Comparison of ENCODE assay signal across 31 mouse cellular contexts in genomic region chr12:34991900-34992299, GRCm38 (mm10). TPM values are rescaled to one million over a fixed set of nuclear protein-coding genes. Genes with fewer than 3 reads are reported as not detected.
DNase-seq lines count a peak whose midpoint lies in the region; ATAC-seq and TF ChIP-seq lines count a peak whose summit lies in the region.
"Had no signal": no experiment of that assay in that cellular context is flagged by ENCODE, and none has a peak within 500 bp of the region (broad histone marks: within the 10 kb centered on the region; RNA-seq: fewer than 3 reads in every experiment).

No protein-coding gene starts in this region.

- no peak overlapping the region for H3ac ChIP-seq in C2C12 (ENCODE audit: control insufficient read depth, insufficient read length, low read depth)
- H3ac ChIP-seq in myocyte (ENCODE audit: control insufficient read depth, insufficient read length), result no peak overlapping the region

- CTCF ChIA-PET in Patski (lab: Charles Lee), result no interaction called here

- no peak overlapping the region for H3K27ac ChIP-seq in intestine, postnatal 0 days (ENCODE audit: low read depth, low read length)
- H3K27ac ChIP-seq in intestine, embryonic 16.5 days (ENCODE audit: low read length), result no peak overlapping the region
- H3K27ac ChIP-seq: embryonic facial prominence, embryonic 13.5 days; embryonic facial prominence, embryonic 15.5 days had no signal

- peak; percentile 48 for DNase-seq in Patski (ENCODE audit: low read depth, low spot score)
- no peak for DNase-seq in left cerebral cortex, postnatal 25 days (ENCODE audit: low spot score in 2 of 2)
- no peak for DNase-seq in thymus, postnatal 4 days
- DNase-seq: adrenal gland, adult 2 months; adrenal gland, postnatal 10 days; adrenal gland, postnatal 25 days; B cell, adult 2 months; cerebellum, adult 11 months; cerebellum, adult 18-20 months; cerebellum, adult 8-10 months; cerebellum, adult 9-11 months; cerebellum, postnatal 14 days; cerebellum, postnatal 36 days; embryo, embryonic 11 days had no signal

- no peak overlapping the region for H3K9ac ChIP-seq in intestine, postnatal 0 days (ENCODE audit: low read depth, low read length)
- H3K9ac ChIP-seq in intestine, embryonic 16.5 days (ENCODE audit: low read depth, low read length), result no peak overlapping the region
- H3K9ac ChIP-seq: embryonic facial prominence, embryonic 13.5 days; embryonic facial prominence, embryonic 15.5 days had no signal

- no peaks in the 10 kb centered on the region for H3K36me3 ChIP-seq in intestine, postnatal 0 days (ENCODE audit: control insufficient read depth, insufficient read depth)
- H3K36me3 ChIP-seq in intestine, embryonic 16.5 days (ENCODE audit: control insufficient read depth, insufficient read depth, low read length), result no peaks in the 10 kb centered on the region
- H3K36me3 ChIP-seq in C2C12 (ENCODE audit: control insufficient read depth, insufficient read depth) (no peaks in the 10 kb centered on the region), myocyte (ENCODE audit: control insufficient read depth, insufficient read depth) (no peaks in the 10 kb centered on the region)
- H3K36me3 ChIP-seq: embryonic facial prominence, embryonic 13.5 days; embryonic facial prominence, embryonic 15.5 days had no signal

- no peaks in the 10 kb centered on the region for H3K79me3 ChIP-seq in C2C12 (ENCODE audit: low read depth)

- POLR2A ChIA-PET in Patski (lab: Charles Lee), result no interaction called here

- TF ChIP-seq CTCF in intestine, postnatal 0 days (IDR thresholded peaks at IDR 0.05; ENCODE audit: low read depth), result no peak
- TF ChIP-seq CTCF in C2C12 (IDR thresholded peaks at IDR 0.05; ENCODE audit: control insufficient read depth, insufficient read depth, insufficient read length) (no peak), Patski (IDR thresholded peaks at IDR 0.05) (no peak)

- H3K4me2 ChIP-seq in intestine, postnatal 0 days (replicated peaks; ENCODE audit: low read depth), result no peak overlapping the region
- H3K4me2 ChIP-seq in intestine, embryonic 16.5 days (ENCODE audit: low read depth, low read length), result no peak overlapping the region
- no peak overlapping the region for H3K4me2 ChIP-seq in myocyte (ENCODE audit: low read depth)
- H3K4me2 ChIP-seq: embryonic facial prominence, embryonic 13.5 days; embryonic facial prominence, embryonic 15.5 days had no signal

- 64% methylated on average over 2 of the region's 2 CpGs for WGBS in intestine, postnatal 0 days
- 79% methylated on average over 2 of the region's 2 CpGs for WGBS in intestine, embryonic 16.5 days

- in situ Hi-C loops in Patski (cut with MboI; ENCODE audit: low pct_unique_long_range_greater_than_20kb), result no loop called here

- no peaks in the 10 kb centered on the region for H3K27me3 ChIP-seq in intestine, postnatal 0 days (replicated peaks; ENCODE audit: control insufficient read depth, insufficient read depth, low read length)
- H3K27me3 ChIP-seq in intestine, embryonic 16.5 days (replicated peaks; ENCODE audit: control insufficient read depth, insufficient read depth, low read length), result no peaks in the 10 kb centered on the region
- H3K27me3 ChIP-seq in C2C12 (ENCODE audit: control insufficient read depth, insufficient read depth, insufficient read length) (no peaks in the 10 kb centered on the region), Patski (no peaks in the 10 kb centered on the region), myocyte (ENCODE audit: control insufficient read depth, insufficient read depth, insufficient read length) (no peaks in the 10 kb centered on the region)
- H3K27me3 ChIP-seq: embryonic facial prominence, embryonic 13.5 days; embryonic facial prominence, embryonic 15.5 days had no signal

- no peaks in the 10 kb centered on the region for H3K9me3 ChIP-seq in intestine, postnatal 0 days (ENCODE audit: control insufficient read depth)
- H3K9me3 ChIP-seq in intestine, embryonic 16.5 days (ENCODE audit: control insufficient read depth, low read length), result no peaks in the 10 kb centered on the region
- H3K9me3 ChIP-seq: embryonic facial prominence, embryonic 13.5 days; embryonic facial prominence, embryonic 15.5 days had no signal

- H3K4me3 ChIP-seq in intestine, postnatal 0 days (ENCODE audit: low read depth, low read length), result no peak overlapping the region
- H3K4me3 ChIP-seq in intestine, embryonic 16.5 days (ENCODE audit: low read length), result no peak overlapping the region
- H3K4me3 ChIP-seq in C2C12 (ENCODE audit: insufficient read depth, poor library complexity, severe bottlenecking) (no peak overlapping the region), myocyte (no peak overlapping the region)
- H3K4me3 ChIP-seq: embryonic facial prominence, embryonic 13.5 days; embryonic facial prominence, embryonic 15.5 days; erythroblast, embryonic 14.5 days had no signal

- H3K79me2 ChIP-seq in C2C12 (ENCODE audit: control insufficient read depth, insufficient read depth), result no peaks in the 10 kb centered on the region
- no peaks in the 10 kb centered on the region for H3K79me2 ChIP-seq in myocyte (ENCODE audit: control insufficient read depth, insufficient read depth)

- intact Hi-C loops in left cerebral cortex, postnatal 25 days (cut with DNase I), result no loop called here

- no peaks in the 10 kb centered on the region for H3K4me1 ChIP-seq in intestine, postnatal 0 days (replicated peaks; ENCODE audit: control insufficient read depth, insufficient read depth, low read length)
- H3K4me1 ChIP-seq in intestine, embryonic 16.5 days (ENCODE audit: control insufficient read depth, insufficient read depth, low read length), result no peaks in the 10 kb centered on the region
- H3K4me1 ChIP-seq: embryonic facial prominence, embryonic 13.5 days; embryonic facial prominence, embryonic 15.5 days had no signal

- ATAC-seq in intestine, postnatal 0 days, result 0 out of 2 replicates have a peak, but pooled peaks have one; percentile 14
- ATAC-seq in intestine, embryonic 16.5 days, result no peak
- ATAC-seq in Patski, result peak; percentile 60
- ATAC-seq in erythroid progenitor cell, adult 5-6 weeks (replicated peaks; ENCODE audit: low FRiP score, poor library complexity, severe bottlenecking), result no peak
- ATAC-seq: forebrain, embryonic 14.5 days; forebrain, embryonic 16.5 days had no signal

- no peak for TF ChIP-seq POLR2A in myocyte (IDR thresholded peaks at IDR 0.05; ENCODE audit: insufficient read length, low read depth)

TF ChIP-seq in C2C12, 6 proteins besides CTCF, POLR2A, EP300 and RAD21:
- TF ChIP-seq MYOD1 (IDR thresholded peaks at IDR 0.05; ENCODE audit: control insufficient read depth, insufficient read length, low read depth), result peak; percentile 75
- peak; percentile 74 for TF ChIP-seq FOSL1 (IDR thresholded peaks at IDR 0.05; ENCODE audit: insufficient read depth, low read length, poor library complexity, severe bottlenecking)
- no peak for TF ChIP-seq MYOG (IDR thresholded peaks at IDR 0.05; ENCODE audit: control insufficient read depth, extremely low read depth, insufficient read length)

TF ChIP-seq in myocyte, 11 proteins besides CTCF, POLR2A, EP300 and RAD21:
- TF ChIP-seq E2F4 (IDR thresholded peaks at IDR 0.05; ENCODE audit: insufficient read depth), result no peak
- TF ChIP-seq CEBPB (IDR thresholded peaks at IDR 0.05; ENCODE audit: insufficient read depth, poor library complexity, severe bottlenecking), result 0 out of 2 replicates have a peak, but pooled peaks have one; percentile 16

RNA-seq across cellular contexts. Expression of gene Prps1l1, which starts 7.3 kb away (rescaled TPM):
- polyA plus RNA-seq in intestine, postnatal 0 days (2015; fragmentation: Nextera tagmentation; extraction: Ambion mirVana), result not detected in 2 replicates
- not detected in 2 replicates for polyA plus RNA-seq in intestine, embryonic 16.5 days (2015; fragmentation: Nextera tagmentation; extraction: Ambion mirVana)
- polyA plus RNA-seq in C2C12 (2012; fragmentation: generic; extraction: Trizol), result not detected
- polyA plus RNA-seq in Patski (2021), result not detected
- not detected for polyA plus RNA-seq in myocyte (2012; fragmentation: generic; extraction: Trizol)
- not detected in 2 replicates for total RNA-seq in erythroid progenitor cell, adult 5-6 weeks (2015; ENCODE audit: low replicate concordance)
- total RNA-seq in erythroid progenitor cell, adult 5-6 weeks (2017; ENCODE audit: low replicate concordance), result 2.2 TPM in 1 of 2 replicates, not detected in the other
- not detected for total RNA-seq in left cerebral cortex, postnatal 25 days (2021)
- total RNA-seq: adrenal gland, adult 2 months; adrenal gland, postnatal 10 days; adrenal gland, postnatal 25 days; adrenal gland, postnatal 4 days; ES-E14; MEL had no signal
- polyA plus RNA-seq: adrenal gland, adult 2 months; brain, embryonic 14.5 days; embryonic facial prominence, embryonic 11.5 days; embryonic facial prominence, embryonic 13.5 days; embryonic facial prominence, embryonic 15.5 days; erythroblast, embryonic 14.5 days; forebrain, embryonic 11.5 days; forebrain, embryonic 14.5 days; forebrain, embryonic 16.5 days; frontal cortex, adult 2 months had no signal

RNA-seq across cellular contexts. Expression of gene Snx13, which starts 55.1 kb away (rescaled TPM):
- polyA plus RNA-seq in intestine, postnatal 0 days (2015; fragmentation: Nextera tagmentation; extraction: Ambion mirVana), result 21.6 and 26.1 TPM in 2 replicates
- 31.5 and 32.4 TPM in 2 replicates for polyA plus RNA-seq in intestine, embryonic 16.5 days (2015; fragmentation: Nextera tagmentation; extraction: Ambion mirVana)
- 2.9 TPM for polyA plus RNA-seq in C2C12 (2012; fragmentation: generic; extraction: Trizol)
- 34.8 TPM for polyA plus RNA-seq in Patski (2021)
- polyA plus RNA-seq in myocyte (2012; fragmentation: generic; extraction: Trizol), result 7.4 TPM
- 14.1 and 31.0 TPM in 2 replicates for total RNA-seq in erythroid progenitor cell, adult 5-6 weeks (2015; ENCODE audit: low replicate concordance)
- total RNA-seq in erythroid progenitor cell, adult 5-6 weeks (2017; ENCODE audit: low replicate concordance), result 10.4 and 25.4 TPM in 2 replicates
- 10 to 100 TPM; 60.6 to 61.1 TPM for total RNA-seq in left cerebral cortex, postnatal 25 days (2021)

Comparison
In these comparisons a context has a peak if more than half of its experiments do, and no peak if none do; other contexts are left out.
1. ATAC-seq: peak in intestine, postnatal 0 days (single experiment) and Patski (single experiment); none in intestine, embryonic 16.5 days (single experiment) and erythroid progenitor cell, adult 5-6 weeks (single experiment).